Mouse (Mus musculus) ES-Bruce4 (cell line): Measurements from ENCODE around the gene Sec14l1.

Experiments
- CTCF ChIP-seq: IDR thresholded peaks from one replicate; pipeline ENCODE4 v1.8.1; 2011; ENCODE audit warnings: low read depth, low read length
- POLR2A ChIP-seq: IDR thresholded peaks from one replicate; pipeline ENCODE4 v1.8.1; 2011; ENCODE audit warnings: low read length; ENCODE audit not compliant: insufficient read depth

DNA sequence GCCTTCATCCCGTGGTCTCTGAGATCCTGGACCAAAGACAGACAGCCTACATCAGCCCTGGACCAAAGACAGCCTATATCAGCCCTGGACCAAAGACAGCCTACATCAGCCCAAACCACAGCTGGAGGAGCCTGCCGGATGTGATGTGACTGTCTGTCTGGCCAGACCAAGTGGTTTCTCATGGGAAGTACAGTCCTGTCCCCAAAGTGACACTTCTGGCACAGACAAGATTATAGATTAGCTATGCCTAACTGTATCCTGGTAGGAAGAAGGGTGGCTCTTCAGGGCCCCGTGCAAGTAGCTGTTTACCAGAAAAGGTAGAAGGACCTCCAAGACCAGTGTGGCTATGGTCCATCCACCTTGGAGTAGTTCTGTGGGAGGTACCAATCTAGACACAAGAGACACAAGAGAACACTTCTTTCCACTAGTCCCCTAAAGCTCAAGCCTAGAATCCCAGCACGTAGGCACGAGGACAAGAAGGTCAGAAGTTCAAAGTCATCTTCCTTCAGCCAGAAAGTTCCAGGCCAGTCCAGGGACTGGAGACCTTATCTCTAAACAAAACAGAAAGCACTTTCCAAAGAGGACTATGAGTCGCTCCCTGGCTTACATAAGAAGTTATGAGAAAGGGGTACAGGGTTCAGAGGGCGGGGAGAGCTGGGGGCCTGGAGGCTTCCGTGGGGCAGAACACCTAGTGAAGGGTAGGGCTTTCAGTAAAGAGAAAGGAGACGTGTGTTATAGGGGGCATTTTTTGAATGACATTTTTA lies 27.8 kb upstream of the Sec14l1 start:
- TF ChIP-seq CTCF (no peak), POLR2A (no peak)
